Mouse (Mus musculus) myocyte (in vitro differentiated cells): ENCODE results near the gene Itch.

ENCODE experiments used
- POLR2A ChIP-seq: IDR thresholded peaks from one replicate; pipeline ENCODE4 v1.6.1; 2011; ENCODE audit warnings: low read depth, mild to moderate bottlenecking, control low read depth, moderate library complexity; ENCODE audit not compliant: insufficient read length
- SRF ChIP-seq: IDR thresholded peaks from one replicate; pipeline ENCODE4 v1.6.1; 2011; ENCODE audit warnings: low read depth; ENCODE audit not compliant: control insufficient read depth, insufficient read length

DNA sequence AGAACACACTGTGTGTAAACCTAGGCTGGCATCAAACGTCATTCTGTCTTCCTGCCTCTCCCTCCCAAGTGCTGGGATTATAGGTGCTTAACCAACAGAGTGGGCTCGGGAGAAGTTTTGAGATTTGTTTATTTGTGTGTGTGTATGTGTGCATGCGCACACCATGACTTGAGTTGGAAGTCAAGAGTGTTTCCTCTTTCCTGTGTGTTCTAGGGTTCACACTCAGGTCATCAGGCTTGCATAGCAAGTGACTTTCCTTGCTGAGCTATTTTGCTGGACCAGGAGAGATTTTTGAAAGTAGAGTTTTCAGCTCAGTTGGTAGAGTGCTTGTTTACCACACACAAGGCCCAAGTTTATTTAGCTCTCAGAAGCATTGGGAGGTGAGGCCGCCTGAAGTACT, 1.8 kb downstream of the Itch start:
- TF ChIP-seq SRF: no peak
- TF ChIP-seq POLR2A: no peak
